Mouse (Mus musculus) liver, embryonic 15.5 days (tissue): Measurements from ENCODE around the gene Sema3a. TPM values are rescaled to one million over a fixed set of nuclear protein-coding genes. Genes with fewer than 3 reads are reported as not detected.

Experiments
- ATAC-seq: fragments of 200-750 bp; cut with Nextera tagmentation; 2 replicates; pipeline ENCODE4 v1.8.0; 2017; ENCODE audit warnings: moderate number of reproducible peaks, mild to moderate bottlenecking, moderate library complexity; ENCODE audit not compliant: insufficient read depth
- H3K27ac ChIP-seq: fragments of 300-500 bp; sonication (generic); replicated peaks from 2 replicates; pipeline ENCODE4 v1.5.1; 2015; ENCODE audit warnings: mild to moderate bottlenecking, inconsistent platforms
- H3K27me3 ChIP-seq: fragments of 300-500 bp; sonication (generic); 2 replicates; pipeline ENCODE4 v1.6.1; 2015; ENCODE audit warnings: mild to moderate bottlenecking, inconsistent platforms
- H3K36me3 ChIP-seq: fragments of 300-500 bp; sonication (generic); replicated peaks from 2 replicates; pipeline ENCODE4 v1.6.1; 2015; ENCODE audit warnings: moderate library complexity, mild to moderate bottlenecking, inconsistent platforms
- H3K4me1 ChIP-seq: fragments of 300-500 bp; sonication (generic); replicated peaks from 2 replicates; pipeline ENCODE4 v1.6.1; 2015; ENCODE audit warnings: inconsistent platforms
- H3K4me2 ChIP-seq: fragments of 300-500 bp; sonication (generic); 2 replicates; pipeline ENCODE4 v1.6.1; 2015; ENCODE audit warnings: moderate library complexity, mild to moderate bottlenecking, inconsistent platforms
- H3K4me3 ChIP-seq: fragments of 300-500 bp; sonication (generic); replicated peaks from 2 replicates; pipeline ENCODE4 v1.5.1; 2015; ENCODE audit warnings: mild to moderate bottlenecking, inconsistent platforms
- H3K9ac ChIP-seq: fragments of 300-500 bp; sonication (generic); 2 replicates; pipeline ENCODE4 v1.6.1; 2015; ENCODE audit warnings: moderate library complexity, mild to moderate bottlenecking, inconsistent platforms
- H3K9me3 ChIP-seq: fragments of 300-500 bp; sonication (generic); replicated peaks from 2 replicates; pipeline ENCODE4 v1.6.1; 2016; ENCODE audit warnings: inconsistent platforms
- WGBS: fragments of 180-500 bp; shearing (Covaris S2); methylation state at CpG from one replicate; pipeline ENCODE4 v1.1.7; 2015; ENCODE audit warnings: mixed read lengths; ENCODE audit not compliant: insufficient replicate concordance; 5-methylcytosine and 5-hydroxymethylcytosine counted together
- polyA plus RNA-seq: library from polyadenylated mRNA; unstranded; fragments of >200 nt; fragmentation: Nextera tagmentation; extraction: Ambion mirVana; gene quantifications from 2 replicates; pipeline ENCODE4 v1.2.1, GENCODE M21; 2015

Gene Sema3a
- polyA plus RNA-seq, 1 experiment from 2014 or later = 1.2 TPM

GRCm38 (mm10) chr5:13379223-13379622, 254.0 kb downstream of the Sema3a start:
- no peaks in the 10 kb centered on the region for H3K9me3 ChIP-seq
- 60% methylated on average over 4 of the region's 4 CpGs for WGBS
- H3K4me3 ChIP-seq = no peak overlapping the region
- H3K36me3 ChIP-seq = no peaks in the 10 kb centered on the region
- H3K4me1 ChIP-seq = no peaks in the 10 kb centered on the region
- no peak overlapping the region for H3K4me2 ChIP-seq
- ATAC-seq = no peak
- H3K27ac ChIP-seq = no peak overlapping the region
- H3K27me3 ChIP-seq = no peaks in the 10 kb centered on the region
- H3K9ac ChIP-seq = no peak overlapping the region

GRCm38 (mm10) chr5:13384047-13384446, 258.8 kb downstream of the Sema3a start:
- H3K4me2 ChIP-seq = no peak overlapping the region
- H3K4me3 ChIP-seq = no peak overlapping the region
- no peak overlapping the region for H3K27ac ChIP-seq
- no peaks in the 10 kb centered on the region for H3K36me3 ChIP-seq
- no peaks in the 10 kb centered on the region for H3K27me3 ChIP-seq
- no peak for ATAC-seq
- H3K4me1 ChIP-seq = no peaks in the 10 kb centered on the region
- H3K9me3 ChIP-seq = no peaks in the 10 kb centered on the region
- 45% methylated on average over 4 of the region's 4 CpGs for WGBS
- H3K9ac ChIP-seq = no peak overlapping the region

GRCm38 (mm10) chr5:13384714-13385113, 259.5 kb downstream of the Sema3a start:
- Histone ChIP-seq H3K4me3 (no peak overlapping the region), H3K27me3 (no peaks in the 10 kb centered on the region), H3K4me2 (no peak overlapping the region), H3K9ac (no peak overlapping the region), H3K36me3 (no peaks in the 10 kb centered on the region), H3K27ac (no peak overlapping the region), H3K4me1 (no peaks in the 10 kb centered on the region), H3K9me3 (no peaks in the 10 kb centered on the region)
- no peak for ATAC-seq
- 55% methylated on average over 4 of the region's 4 CpGs for WGBS

- H3K4me1 ChIP-seq = no peaks in the 10 kb centered on the region
- no peak overlapping the region for H3K4me3 ChIP-seq
- no peak overlapping the region for H3K27ac ChIP-seq
- H3K9ac ChIP-seq = no peak overlapping the region
- H3K36me3 ChIP-seq = no peaks in the 10 kb centered on the region
- H3K9me3 ChIP-seq = no peaks in the 10 kb centered on the region
- ATAC-seq = no peak
- H3K4me2 ChIP-seq = no peak overlapping the region
- H3K27me3 ChIP-seq = no peaks in the 10 kb centered on the region
- WGBS = 57% methylated on average over 3 of the region's 3 CpGs
These were observed 261.4 kb downstream of the Sema3a start for GRCm38 (mm10) chr5:13386603-13387002.

GRCm38 (mm10) chr5:13387679-13388078, 262.5 kb downstream of the Sema3a start:
- no peak for ATAC-seq

GRCm38 (mm10) chr5:13389995-13390394, 264.8 kb downstream of the Sema3a start:
- Histone ChIP-seq H3K4me3 (no peak overlapping the region), H3K27ac (no peak overlapping the region), H3K9ac (no peak overlapping the region), H3K27me3 (no peaks in the 10 kb centered on the region), H3K36me3 (no peaks in the 10 kb centered on the region), H3K9me3 (no peaks in the 10 kb centered on the region), H3K4me1 (no peaks in the 10 kb centered on the region), H3K4me2 (no peak overlapping the region)
- WGBS = 60% methylated on average over 3 of the region's 3 CpGs
- no peak for ATAC-seq

More at GRCm38 (mm10) chr5:13387679-13388078, 262.5 kb downstream of the Sema3a start:
- 53% methylated on average over 3 of the region's 3 CpGs for WGBS
- Histone ChIP-seq H3K4me1 (no peaks in the 10 kb centered on the region), H3K4me3 (no peak overlapping the region), H3K27ac (no peak overlapping the region), H3K36me3 (no peaks in the 10 kb centered on the region), H3K9ac (no peak overlapping the region), H3K4me2 (no peak overlapping the region), H3K9me3 (no peaks in the 10 kb centered on the region), H3K27me3 (no peaks in the 10 kb centered on the region)

GRCm38 (mm10) chr5:13405432-13405831, 280.2 kb downstream of the Sema3a start:
- Histone ChIP-seq H3K4me3 (no peak overlapping the region), H3K9ac (no peak overlapping the region), H3K27me3 (no peaks in the 10 kb centered on the region), H3K4me1 (no peaks in the 10 kb centered on the region), H3K36me3 (no peaks in the 10 kb centered on the region), H3K9me3 (no peaks in the 10 kb centered on the region), H3K27ac (no peak overlapping the region), H3K4me2 (no peak overlapping the region)
- WGBS = 17% methylated on average over 1 of the region's 1 CpGs
- no peak for ATAC-seq

- Histone ChIP-seq H3K27ac (no peak overlapping the region), H3K36me3 (no peaks in the 10 kb centered on the region), H3K9ac (no peak overlapping the region), H3K9me3 (no peaks in the 10 kb centered on the region), H3K4me1 (no peaks in the 10 kb centered on the region), H3K4me3 (no peak overlapping the region), H3K4me2 (no peak overlapping the region), H3K27me3 (no peaks in the 10 kb centered on the region)
- 55% methylated on average over 2 of the region's 2 CpGs for WGBS
- ATAC-seq = no peak
These were observed 280.9 kb downstream of the Sema3a start for GRCm38 (mm10) chr5:13406131-13406530.

GRCm38 (mm10) chr5:13411920-13412319, 286.7 kb downstream of the Sema3a start:
- no peaks in the 10 kb centered on the region for H3K36me3 ChIP-seq
- no peak for ATAC-seq
- no peak overlapping the region for H3K27ac ChIP-seq
- no peaks in the 10 kb centered on the region for H3K4me1 ChIP-seq
- H3K27me3 ChIP-seq = no peaks in the 10 kb centered on the region
- H3K9me3 ChIP-seq = no peaks in the 10 kb centered on the region
- no peak overlapping the region for H3K4me3 ChIP-seq
- 53% methylated on average over 2 of the region's 2 CpGs for WGBS
- H3K9ac ChIP-seq = no peak overlapping the region
- H3K4me2 ChIP-seq = no peak overlapping the region

- no peak overlapping the region for H3K9ac ChIP-seq
- H3K4me1 ChIP-seq = no peaks in the 10 kb centered on the region
- no peak overlapping the region for H3K27ac ChIP-seq
- H3K4me3 ChIP-seq = no peak overlapping the region
- no peaks in the 10 kb centered on the region for H3K27me3 ChIP-seq
- H3K36me3 ChIP-seq = no peaks in the 10 kb centered on the region
- ATAC-seq = no peak
- WGBS = 66% methylated on average over 2 of the region's 2 CpGs
- no peaks in the 10 kb centered on the region for H3K9me3 ChIP-seq
- no peak overlapping the region for H3K4me2 ChIP-seq
These were observed 288.8 kb downstream of the Sema3a start for GRCm38 (mm10) chr5:13413915-13414525.

- no peak overlapping the region for H3K4me2 ChIP-seq
- no peaks in the 10 kb centered on the region for H3K9me3 ChIP-seq
- 38% methylated on average over 3 of the region's 3 CpGs for WGBS
- H3K9ac ChIP-seq = no peak overlapping the region
- no peak overlapping the region for H3K4me3 ChIP-seq
- no peak for ATAC-seq
- no peaks in the 10 kb centered on the region for H3K36me3 ChIP-seq
- no peak overlapping the region for H3K27ac ChIP-seq
- no peaks in the 10 kb centered on the region for H3K27me3 ChIP-seq
- no peaks in the 10 kb centered on the region for H3K4me1 ChIP-seq
These were observed 291.9 kb downstream of the Sema3a start for GRCm38 (mm10) chr5:13416960-13417710.
